Mouse (Mus musculus) lung, embryonic 14.5 days (tissue): ENCODE data around the gene Dcun1d2. TPM values are rescaled to one million over a fixed set of nuclear protein-coding genes. Genes with fewer than 3 reads are reported as not detected.

Source experiments
- ATAC-seq: fragments of 200-750 bp; cut with Nextera tagmentation; 2 replicates; pipeline ENCODE4 v1.8.0; 2017; ENCODE audit warnings: mild to moderate bottlenecking, moderate TSS enrichment, moderate library complexity; ENCODE audit not compliant: insufficient read depth
- DNase-seq: peaks from one replicate; pipeline ENCODE4 v3.0.0-alpha.2; 2015
- H3K27ac ChIP-seq: fragments of 300-500 bp; sonication (generic); 2 replicates; pipeline ENCODE4 v1.5.1; 2014; ENCODE audit warnings: low read depth, mild to moderate bottlenecking, moderate library complexity
- H3K27me3 ChIP-seq: fragments of 300-500 bp; sonication (generic); 2 replicates; pipeline ENCODE4 v1.6.1; 2014; ENCODE audit warnings: low read length, control low read depth; ENCODE audit not compliant: insufficient read depth
- H3K36me3 ChIP-seq: fragments of 300-500 bp; sonication (generic); 2 replicates; pipeline ENCODE4 v1.6.1; 2014; ENCODE audit warnings: control low read depth; ENCODE audit not compliant: insufficient read depth
- H3K4me1 ChIP-seq: fragments of 300-500 bp; sonication (generic); 2 replicates; pipeline ENCODE4 v1.6.1; 2014; ENCODE audit warnings: antibody characterized with exemption, control low read depth; ENCODE audit not compliant: insufficient read depth
- H3K4me2 ChIP-seq: fragments of 300-500 bp; sonication (generic); 2 replicates; pipeline ENCODE4 v1.6.1; 2014; ENCODE audit warnings: mild to moderate bottlenecking
- H3K4me3 ChIP-seq: fragments of 300-500 bp; sonication (generic); 2 replicates; pipeline ENCODE4 v1.5.1; 2014; ENCODE audit warnings: low read depth, low read length
- H3K9ac ChIP-seq: fragments of 300-500 bp; sonication (generic); 2 replicates; pipeline ENCODE4 v1.6.1; 2014
- H3K9me3 ChIP-seq: fragments of 300-500 bp; sonication (generic); 2 replicates; pipeline ENCODE4 v1.6.1; 2016; ENCODE audit warnings: low read depth, low read length, control low read depth
- CTCF ChIP-seq: IDR thresholded peaks from 2 replicates; pipeline ENCODE4 v1.5.1; 2016; ENCODE audit warnings: antibody characterized with exemption, low read depth
- whole genome bisulfite sequencing: fragments of 180-500 bp; shearing (Covaris S2); extraction: QIAGEN DNeasy Blood & Tissue Kit; methylation state at CpG from one replicate; pipeline ENCODE4 v1.1.7; 2014; 5-methylcytosine and 5-hydroxymethylcytosine counted together
- polyA plus RNA-seq: library from polyadenylated mRNA; unstranded; fragments of >200 nt; fragmentation: Nextera tagmentation; extraction: Ambion mirVana; gene quantifications from 2 replicates; pipeline ENCODE4 v1.2.1, GENCODE M21; 2014

Dcun1d2 gene
- polyA plus RNA-seq, 1 experiment from 2014 or later, result 26.2 TPM

- no peak overlapping the region for H3K4me2 ChIP-seq
- DNase-seq (no peak), ATAC-seq (no peak)
- no peaks in the 10 kb centered on the region for H3K36me3 ChIP-seq
- H3K4me1 ChIP-seq, result no peaks in the 10 kb centered on the region; the same call in 1 of the 2 replicates
- H3K4me3 ChIP-seq, result no peak overlapping the region
- H3K9ac ChIP-seq, result no peak overlapping the region
- no peaks in the 10 kb centered on the region for H3K27me3 ChIP-seq
- no peak overlapping the region for H3K27ac ChIP-seq
- WGBS, result 78% methylated on average over 9 of the region's 9 CpGs
- no peak for TF ChIP-seq CTCF
- H3K9me3 ChIP-seq, result no peaks in the 10 kb centered on the region
Measured at GRCm38 (mm10) chr8:13224426-13224825, 63.5 kb downstream of the Dcun1d2 start.

GRCm38 (mm10) chr8:13218441-13218840 lies 69.5 kb downstream of the Dcun1d2 start:
- no peak for TF ChIP-seq CTCF
- DNase-seq, result no peak
- Histone ChIP-seq H3K4me1 (peaks cover 3% of the 10 kb centered on the region), H3K27ac (no peak overlapping the region), H3K27me3 (no peaks in the 10 kb centered on the region), H3K36me3 (no peaks in the 10 kb centered on the region), H3K9me3 (no peaks in the 10 kb centered on the region), H3K9ac (no peak overlapping the region), H3K4me3 (no peak overlapping the region), H3K4me2 (no peak overlapping the region)
- WGBS, result 72% methylated on average over 4 of the region's 4 CpGs
- no peak for ATAC-seq

- no peaks in the 10 kb centered on the region for H3K36me3 ChIP-seq
- ATAC-seq, result no peak
- H3K4me3 ChIP-seq, result no peak overlapping the region
- no peaks in the 10 kb centered on the region for H3K27me3 ChIP-seq
- no peak overlapping the region for H3K4me2 ChIP-seq
- DNase-seq, result no peak
- no peak for TF ChIP-seq CTCF
- no peak overlapping the region for H3K9ac ChIP-seq
- H3K27ac ChIP-seq, result no peak overlapping the region
- H3K4me1 ChIP-seq, result peaks cover 8% of the 10 kb centered on the region
- no peaks in the 10 kb centered on the region for H3K9me3 ChIP-seq
Measured at GRCm38 (mm10) chr8:13217986-13218385, 69.9 kb downstream of the Dcun1d2 start.

- ATAC-seq (no peak), DNase-seq (no peak)
- H3K4me2 ChIP-seq, result no peak overlapping the region
- 12% methylated on average over 5 of the region's 5 CpGs for WGBS
- no peaks in the 10 kb centered on the region for H3K27me3 ChIP-seq
- H3K4me1 ChIP-seq, result peaks cover 8% of the 10 kb centered on the region
- no peaks in the 10 kb centered on the region for H3K36me3 ChIP-seq
- no peak overlapping the region for H3K4me3 ChIP-seq
- no peaks in the 10 kb centered on the region for H3K9me3 ChIP-seq
- TF ChIP-seq CTCF, result no peak
- H3K27ac ChIP-seq, result no peak overlapping the region
- no peak overlapping the region for H3K9ac ChIP-seq
Measured at GRCm38 (mm10) chr8:13217093-13217492, 70.8 kb downstream of the Dcun1d2 start.

- DNase-seq (no peak), ATAC-seq (no peak)
- Histone ChIP-seq H3K4me3 (no peak overlapping the region), H3K9me3 (no peaks in the 10 kb centered on the region), H3K27ac (no peak overlapping the region), H3K4me1 (peaks cover 8% of the 10 kb centered on the region), H3K27me3 (no peaks in the 10 kb centered on the region), H3K9ac (no peak overlapping the region), H3K4me2 (no peak overlapping the region), H3K36me3 (no peaks in the 10 kb centered on the region)
- TF ChIP-seq CTCF, result no peak
- 61% methylated on average over 8 of the region's 8 CpGs for WGBS
Measured at GRCm38 (mm10) chr8:13216386-13216785, 71.5 kb downstream of the Dcun1d2 start.

GRCm38 (mm10) chr8:13213479-13214268 lies 74.3 kb downstream of the Dcun1d2 start:
- Histone ChIP-seq H3K9me3 (no peaks in the 10 kb centered on the region), H3K27me3 (no peaks in the 10 kb centered on the region), H3K4me3 (no peak overlapping the region), H3K27ac (no peak overlapping the region), H3K4me1 (peaks cover 8% of the 10 kb centered on the region), H3K36me3 (no peaks in the 10 kb centered on the region), H3K4me2 (peak overlapping the region; percentile 31; the same call in 1 of the 2 replicates), H3K9ac (no peak overlapping the region)
- 20% methylated on average over 10 of the region's 10 CpGs for WGBS
- peak; percentile 80 for ATAC-seq
- peak; percentile 92 for TF ChIP-seq CTCF
- DNase-seq, result peak; percentile 93

- 0 out of 2 replicates have a peak, but pooled peaks have one; percentile 33 for ATAC-seq
Measured at GRCm38 (mm10) chr8:13209770-13210169, 78.2 kb downstream of the Dcun1d2 start.

More at GRCm38 (mm10) chr8:13209770-13210169, 78.2 kb downstream of the Dcun1d2 start:
- no peaks in the 10 kb centered on the region for H3K36me3 ChIP-seq
- WGBS, result 54% methylated on average over 1 of the region's 1 CpGs
- DNase-seq, result peak; percentile 48
- no peak for TF ChIP-seq CTCF
- H3K9ac ChIP-seq, result no peak overlapping the region
- H3K4me3 ChIP-seq, result no peak overlapping the region
- H3K9me3 ChIP-seq, result no peaks in the 10 kb centered on the region
- no peak overlapping the region for H3K27ac ChIP-seq
- H3K27me3 ChIP-seq, result no peaks in the 10 kb centered on the region
- no peak overlapping the region for H3K4me2 ChIP-seq
- H3K4me1 ChIP-seq, result peaks cover 8% of the 10 kb centered on the region
